Mouse (Mus musculus): ENCODE results near the gene Cela3a.

GRCm38 (mm10) chr4:137379713-137380255, 29.8 kb downstream of the Cela3a start:
- no peak for TF ChIP-seq CTCF (IDR thresholded peaks at IDR 0.05; ENCODE audit: extremely low read depth, insufficient read depth, low read length)
- no peak for TF ChIP-seq POLR2A (IDR thresholded peaks at IDR 0.05; ENCODE audit: extremely low read depth, insufficient read depth, low read length)
